Mouse (Mus musculus) embryonic facial prominence, embryonic 11.5 days (tissue): Measurements from ENCODE around the gene Loxl3. TPM values are rescaled to one million over a fixed set of nuclear protein-coding genes. Genes with fewer than 3 reads are reported as not detected.

Experiments
- ATAC-seq: fragments of 200-750 bp; cut with Nextera tagmentation; replicated peaks from 2 replicates; pipeline ENCODE4 v1.8.0; 2017; ENCODE audit warnings: low read depth; ENCODE audit not compliant: insufficient number of reproducible peaks, low FRiP score, low TSS enrichment
- DNase-seq: peaks from one replicate; pipeline ENCODE4 v3.0.0-alpha.2; 2015; ENCODE audit warnings: low spot score
- H3K27ac ChIP-seq: fragments of 300-500 bp; sonication (generic); replicated peaks from 2 replicates; pipeline ENCODE4 v1.5.1; 2014; ENCODE audit warnings: mild to moderate bottlenecking, low read depth, low read length, control low read depth
- H3K27me3 ChIP-seq: fragments of 300-500 bp; sonication (generic); 2 replicates; pipeline ENCODE4 v1.6.1; 2014; ENCODE audit warnings: mild to moderate bottlenecking, low read length, moderate library complexity, mixed read lengths; ENCODE audit not compliant: control insufficient read depth, insufficient read depth
- H3K36me3 ChIP-seq: fragments of 300-500 bp; sonication (generic); replicated peaks from 2 replicates; pipeline ENCODE4 v1.6.1; 2014; ENCODE audit warnings: low read depth, mild to moderate bottlenecking, low read length, moderate library complexity, mixed read lengths; ENCODE audit not compliant: control insufficient read depth, insufficient read depth
- H3K4me1 ChIP-seq: fragments of 300-500 bp; sonication (generic); 2 replicates; pipeline ENCODE4 v1.6.1; 2014; ENCODE audit warnings: low read length, mixed read lengths; ENCODE audit not compliant: control insufficient read depth, insufficient read depth
- H3K4me2 ChIP-seq: fragments of 300-500 bp; sonication (generic); 2 replicates; pipeline ENCODE4 v1.6.1; 2014; ENCODE audit warnings: low read depth, mild to moderate bottlenecking, control low read depth, low read length, moderate library complexity
- H3K4me3 ChIP-seq: fragments of 300-500 bp; sonication (generic); 2 replicates; pipeline ENCODE4 v1.5.1; 2014; ENCODE audit warnings: low read depth, low read length, control low read depth
- H3K9ac ChIP-seq: fragments of 300-500 bp; sonication (generic); replicated peaks from 2 replicates; pipeline ENCODE4 v1.6.1; 2014; ENCODE audit warnings: mild to moderate bottlenecking, control low read depth, low read length
- H3K9me3 ChIP-seq: fragments of 300-500 bp; sonication (generic); replicated peaks from 2 replicates; pipeline ENCODE4 v1.6.1; 2016; ENCODE audit warnings: mild to moderate bottlenecking, low read length, inconsistent platforms, mixed read lengths; ENCODE audit not compliant: control insufficient read depth
- WGBS: fragments of 180-500 bp; shearing (Covaris S2); extraction: QIAGEN DNeasy Blood & Tissue Kit; methylation state at CpG from one replicate; pipeline ENCODE4 v1.1.7; 2014; 5-methylcytosine and 5-hydroxymethylcytosine counted together
- polyA plus RNA-seq: library from polyadenylated mRNA; unstranded; fragments of >200 nt; fragmentation: Nextera tagmentation; extraction: Ambion mirVana; gene quantifications from 2 replicates; pipeline ENCODE4 v1.2.1, GENCODE M21; 2014

Loxl3 gene
- polyA plus RNA-seq, 1 experiment from 2014 or later: 10.1 TPM

DNA sequence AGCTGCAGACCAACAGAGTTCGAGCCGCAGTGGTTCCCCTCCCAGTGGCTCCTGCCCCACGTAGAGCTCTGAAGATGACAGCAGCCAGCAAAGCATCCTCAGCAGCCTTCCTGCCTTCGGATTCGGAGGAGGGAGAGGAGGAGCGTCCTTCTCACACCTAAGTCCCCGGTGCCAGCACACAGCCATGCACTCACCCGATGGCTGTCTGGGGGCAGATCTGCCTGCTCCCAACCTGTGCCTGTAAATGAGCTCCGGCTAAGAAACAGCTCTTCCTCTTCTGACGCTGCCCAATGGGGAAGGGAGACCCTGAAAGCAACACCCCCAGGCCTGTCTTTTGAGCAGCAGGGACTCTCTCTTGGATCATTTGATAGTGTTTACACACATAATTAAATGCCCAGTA lies 4.2 kb upstream of the Loxl3 start:
- DNase-seq (no peak), ATAC-seq (no peak)
- 22% methylated on average over 10 of the region's 10 CpGs for WGBS
- no peaks in the 10 kb centered on the region for H3K4me1 ChIP-seq
- H3K9me3 ChIP-seq: no peaks in the 10 kb centered on the region
- H3K4me3 ChIP-seq: no peak overlapping the region
- peaks cover 23% of the 10 kb centered on the region for H3K27me3 ChIP-seq
- no peaks in the 10 kb centered on the region for H3K36me3 ChIP-seq
- no peak overlapping the region for H3K4me2 ChIP-seq
- no peak overlapping the region for H3K9ac ChIP-seq
- no peak overlapping the region for H3K27ac ChIP-seq

DNA sequence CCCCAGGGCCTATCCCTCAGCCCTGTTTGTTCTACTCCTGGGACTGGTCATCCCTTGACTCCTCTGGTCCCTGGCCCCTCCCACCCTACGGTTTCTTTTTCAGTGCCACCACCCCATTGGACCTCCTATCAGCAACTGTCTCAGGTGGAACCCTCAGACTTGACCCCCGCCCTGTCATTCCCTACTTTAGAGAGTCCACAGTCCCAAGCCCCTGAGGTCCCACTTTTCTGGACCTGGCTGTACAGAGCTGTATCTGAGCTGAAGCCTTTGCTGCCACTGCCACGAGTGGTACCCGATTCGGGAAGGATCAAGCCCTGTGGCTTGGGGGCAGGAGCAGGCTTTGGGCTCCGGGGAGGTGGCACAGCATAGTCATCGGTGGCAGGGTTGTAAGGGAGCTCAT lies 2.9 kb upstream of the Loxl3 start:
- Histone ChIP-seq H3K4me2 (no peak overlapping the region), H3K9me3 (no peaks in the 10 kb centered on the region), H3K9ac (no peak overlapping the region), H3K27me3 (peaks cover 23% of the 10 kb centered on the region), H3K36me3 (no peaks in the 10 kb centered on the region), H3K4me3 (no peak overlapping the region), H3K4me1 (no peaks in the 10 kb centered on the region), H3K27ac (no peak overlapping the region)
- 60% methylated on average over 7 of the region's 7 CpGs for WGBS
- DNase-seq (no peak), ATAC-seq (no peak)

DNA sequence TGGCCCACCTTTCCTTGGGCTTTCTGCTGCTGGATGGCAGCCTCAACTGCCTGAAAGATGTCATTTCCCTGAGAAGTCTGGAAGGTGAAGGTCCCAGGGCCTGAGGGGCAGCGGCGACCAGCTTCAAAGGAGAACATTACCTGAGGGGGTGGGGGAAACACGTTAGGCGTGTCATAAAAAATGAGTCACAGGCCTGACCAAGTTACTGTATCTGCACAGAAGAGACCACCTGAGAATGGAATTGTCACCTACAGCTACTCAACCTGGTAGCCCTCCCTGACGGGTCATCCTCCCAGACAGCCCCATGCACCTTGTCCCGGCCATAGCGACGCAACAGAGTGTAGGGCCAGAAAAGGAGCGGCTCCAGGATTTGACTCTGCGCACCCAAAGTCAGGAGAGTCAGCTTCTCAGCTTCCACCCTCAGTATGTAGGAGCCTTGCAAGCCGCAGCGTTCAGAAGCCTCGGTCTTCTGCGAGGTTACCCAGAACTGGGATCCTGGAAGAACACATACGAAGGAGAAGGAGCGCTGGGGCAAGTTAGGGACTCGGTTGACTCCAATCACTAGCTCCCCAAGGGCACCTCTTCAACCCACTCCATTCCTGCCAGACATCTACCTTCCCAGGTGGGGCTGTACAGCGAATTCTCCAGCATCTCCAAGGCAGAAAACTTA lies 1.9 kb upstream of the Loxl3 start:
- WGBS: 14% methylated on average over 18 of the region's 18 CpGs
- Histone ChIP-seq H3K27me3 (peaks cover 23% of the 10 kb centered on the region), H3K4me2 (peak overlapping the region; percentile 85), H3K4me1 (no peaks in the 10 kb centered on the region), H3K36me3 (no peaks in the 10 kb centered on the region), H3K27ac (no peak overlapping the region), H3K9me3 (no peaks in the 10 kb centered on the region), H3K4me3 (peak overlapping the region; percentile 51), H3K9ac (no peak overlapping the region; the same call in 1 of the 2 replicates)
- DNase-seq (no peak), ATAC-seq (no peak)

DNA sequence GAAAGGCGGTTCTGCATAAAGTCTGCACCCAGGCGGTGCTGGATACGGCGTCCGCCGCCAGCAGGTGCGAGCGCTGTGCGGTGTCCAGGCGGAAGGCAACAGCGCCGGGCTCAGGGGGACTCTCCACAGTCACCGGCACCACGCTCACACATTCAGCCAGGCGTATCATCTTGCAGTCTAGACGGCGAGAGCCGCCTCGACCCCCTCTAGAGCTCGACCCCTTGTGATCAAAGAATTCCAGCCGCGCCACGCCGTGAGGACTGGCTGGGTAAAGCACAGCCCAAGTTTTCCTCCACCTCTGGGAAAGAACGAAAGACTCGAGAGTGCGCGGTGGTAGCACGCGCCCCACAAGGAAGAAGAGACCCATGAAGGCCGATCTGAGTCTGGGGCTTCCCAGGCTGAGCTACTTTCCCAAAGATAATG lies 1.2 kb upstream of the Loxl3 start:
- H3K4me1 ChIP-seq: no peaks in the 10 kb centered on the region
- peak; percentile 72 for DNase-seq
- H3K4me2 ChIP-seq: peak overlapping the region; percentile 85
- peaks cover 23% of the 10 kb centered on the region for H3K27me3 ChIP-seq
- H3K27ac ChIP-seq: peak overlapping the region; percentile 54; the same call in 1 of the 2 replicates
- H3K4me3 ChIP-seq: peak overlapping the region; percentile 51
- H3K9ac ChIP-seq: peak overlapping the region; percentile 58
- peak; percentile 61 for ATAC-seq
- H3K36me3 ChIP-seq: no peaks in the 10 kb centered on the region
- 0% methylated on average over 31 of the region's 31 CpGs for WGBS
- H3K9me3 ChIP-seq: no peaks in the 10 kb centered on the region

DNA sequence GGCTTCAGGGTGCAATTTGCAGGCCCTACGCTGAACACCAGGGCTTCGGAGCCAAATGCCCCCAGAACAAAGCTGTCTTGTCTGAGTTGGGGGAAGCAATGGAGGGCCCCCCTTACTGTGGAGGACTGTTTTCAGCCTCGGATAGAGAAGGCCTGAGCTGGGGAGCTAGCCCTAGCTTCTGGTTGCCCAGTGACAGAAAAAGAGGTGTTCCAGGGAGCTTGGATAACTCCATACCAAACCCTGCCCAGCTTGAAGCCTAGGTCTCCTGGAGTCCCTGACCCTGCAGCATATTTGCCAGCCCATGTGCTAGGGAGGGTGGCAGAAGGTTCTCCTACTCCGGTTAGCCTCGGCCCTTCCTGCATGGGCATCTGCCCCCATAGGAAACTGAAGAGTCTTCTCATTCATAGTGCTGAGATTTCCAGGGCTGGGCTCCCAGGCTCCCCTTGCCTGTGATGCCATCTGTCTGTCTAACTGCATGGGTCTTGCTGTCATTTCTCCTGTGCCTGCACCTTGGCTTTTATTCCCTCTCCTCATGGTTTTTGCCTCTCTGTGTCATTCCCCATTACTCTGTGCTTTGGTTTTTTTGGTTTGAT lies 586 bp downstream of the Loxl3 start:
- peak overlapping the region; percentile 51 for H3K4me3 ChIP-seq
- peak overlapping the region; percentile 85 for H3K4me2 ChIP-seq
- DNase-seq (no peak), ATAC-seq (no peak)
- no peaks in the 10 kb centered on the region for H3K36me3 ChIP-seq
- 14% methylated on average over 5 of the region's 5 CpGs for WGBS
- peaks cover 23% of the 10 kb centered on the region for H3K27me3 ChIP-seq
- H3K4me1 ChIP-seq: no peaks in the 10 kb centered on the region
- H3K27ac ChIP-seq: no peak overlapping the region
- H3K9me3 ChIP-seq: no peaks in the 10 kb centered on the region
- H3K9ac ChIP-seq: peak overlapping the region; percentile 58

DNA sequence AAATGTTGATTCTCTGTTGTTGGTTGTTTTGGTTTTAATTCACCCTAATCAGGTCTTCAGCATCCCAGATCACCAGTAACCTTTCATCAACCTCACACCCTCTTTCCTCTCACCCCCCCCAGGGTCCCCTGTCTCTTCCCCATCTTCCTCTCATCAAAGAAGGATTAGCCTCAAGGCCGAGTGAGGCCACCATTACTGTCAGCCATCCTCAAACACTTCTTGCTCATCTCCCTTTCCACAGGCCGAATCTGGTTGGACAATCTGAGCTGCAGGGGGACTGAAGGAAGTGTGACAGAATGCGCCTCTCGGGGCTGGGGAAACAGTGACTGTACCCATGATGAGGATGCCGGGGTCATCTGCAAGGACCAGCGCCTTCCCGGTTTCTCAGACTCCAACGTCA lies 3.2 kb downstream of the Loxl3 start:
- Histone ChIP-seq H3K9ac (no peak overlapping the region), H3K27me3 (peaks cover 4% of the 10 kb centered on the region), H3K4me1 (no peaks in the 10 kb centered on the region), H3K4me2 (no peak overlapping the region), H3K9me3 (no peaks in the 10 kb centered on the region), H3K27ac (no peak overlapping the region), H3K36me3 (no peaks in the 10 kb centered on the region), H3K4me3 (no peak overlapping the region)
- ATAC-seq: no peak
- no peak for DNase-seq
- 73% methylated on average over 8 of the region's 8 CpGs for WGBS

DNA sequence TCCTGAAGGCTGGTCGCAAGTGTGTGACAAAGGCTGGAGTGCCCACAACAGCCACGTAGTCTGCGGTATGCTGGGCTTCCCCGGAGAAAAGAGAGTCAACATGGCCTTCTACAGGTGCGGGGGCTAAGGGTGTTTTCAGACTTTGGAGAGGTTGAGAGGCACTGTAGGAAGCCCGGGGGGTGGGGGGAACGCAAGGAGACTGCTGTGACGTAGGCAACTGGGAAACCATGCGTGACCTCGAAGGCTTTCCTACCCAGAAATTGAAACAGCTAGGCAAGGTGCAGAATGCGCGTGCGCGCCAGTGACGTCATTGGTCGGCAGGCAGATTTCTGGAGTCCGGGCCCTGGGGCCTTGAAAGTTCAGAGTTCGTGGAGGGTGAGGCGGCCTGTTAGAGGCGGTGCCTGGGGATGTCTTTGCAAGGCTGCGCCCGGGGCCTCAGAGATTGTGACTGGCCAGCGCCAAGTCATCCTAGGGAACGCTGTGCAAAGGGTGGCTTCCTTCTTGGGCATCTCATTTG lies 4.6 kb downstream of the Loxl3 start:
- DNase-seq: peak; percentile 85
- ATAC-seq: no peak
- no peak overlapping the region for H3K4me3 ChIP-seq
- no peaks in the 10 kb centered on the region for H3K4me1 ChIP-seq
- H3K27me3 ChIP-seq: no peaks in the 10 kb centered on the region
- H3K4me2 ChIP-seq: peak overlapping the region; percentile 48
- no peaks in the 10 kb centered on the region for H3K9me3 ChIP-seq
- no peak overlapping the region for H3K27ac ChIP-seq
- no peak overlapping the region; the same call in 1 of the 2 replicates for H3K9ac ChIP-seq
- no peaks in the 10 kb centered on the region for H3K36me3 ChIP-seq
- 9% methylated on average over 24 of the region's 24 CpGs for WGBS

DNA sequence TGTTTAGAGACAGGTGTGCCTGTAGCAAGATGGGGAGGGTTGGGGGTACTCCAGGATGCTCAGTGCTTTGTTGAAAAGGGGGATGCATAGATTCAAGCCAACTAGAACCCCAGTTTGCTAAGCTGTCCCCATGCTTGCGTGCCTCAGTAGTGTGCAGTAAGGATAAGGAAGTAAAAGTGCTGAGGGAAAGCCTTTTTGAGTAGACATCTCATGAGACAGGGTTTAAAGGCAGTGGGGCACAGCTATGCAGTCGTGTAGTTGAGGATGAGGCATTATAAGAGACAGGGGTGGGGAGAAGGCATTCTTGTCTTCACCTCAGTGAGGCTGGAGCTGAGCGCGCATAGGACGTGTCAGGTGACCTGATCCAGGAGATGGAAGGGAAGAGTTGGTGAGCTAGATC lies 6.6 kb downstream of the Loxl3 start:
- Histone ChIP-seq H3K4me3 (no peak overlapping the region), H3K9me3 (no peaks in the 10 kb centered on the region), H3K4me2 (no peak overlapping the region), H3K27ac (no peak overlapping the region), H3K27me3 (no peaks in the 10 kb centered on the region), H3K9ac (no peak overlapping the region), H3K36me3 (no peaks in the 10 kb centered on the region), H3K4me1 (no peaks in the 10 kb centered on the region)
- ATAC-seq (no peak), DNase-seq (no peak)
- WGBS: 77% methylated on average over 5 of the region's 5 CpGs
